Mouse (Mus musculus): ENCODE results near the gene Impg2.

The Impg2 gene

DNA sequence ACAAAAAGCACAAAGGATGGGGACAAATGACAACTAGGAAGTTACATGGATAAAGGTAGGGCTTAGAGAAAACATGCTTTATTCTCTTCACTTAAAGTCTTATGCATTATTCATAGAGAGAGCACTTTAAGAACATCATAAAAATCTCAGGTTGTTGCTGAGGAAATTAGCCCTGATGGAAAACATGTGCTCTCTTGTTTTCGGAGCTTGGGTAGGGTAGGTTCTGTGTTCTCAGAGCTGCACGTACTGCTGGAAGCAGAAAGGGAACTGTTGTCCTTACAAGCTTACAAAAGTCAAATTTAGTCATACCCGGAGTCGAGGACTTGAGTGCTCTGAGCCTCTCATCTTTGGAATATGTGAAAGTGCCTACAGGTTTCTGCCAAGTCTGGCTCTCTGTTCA lies 98.9 kb downstream of the Impg2 start:
- DNase-seq (ENCODE audit: low read depth, low spot score), result no peak

DNA sequence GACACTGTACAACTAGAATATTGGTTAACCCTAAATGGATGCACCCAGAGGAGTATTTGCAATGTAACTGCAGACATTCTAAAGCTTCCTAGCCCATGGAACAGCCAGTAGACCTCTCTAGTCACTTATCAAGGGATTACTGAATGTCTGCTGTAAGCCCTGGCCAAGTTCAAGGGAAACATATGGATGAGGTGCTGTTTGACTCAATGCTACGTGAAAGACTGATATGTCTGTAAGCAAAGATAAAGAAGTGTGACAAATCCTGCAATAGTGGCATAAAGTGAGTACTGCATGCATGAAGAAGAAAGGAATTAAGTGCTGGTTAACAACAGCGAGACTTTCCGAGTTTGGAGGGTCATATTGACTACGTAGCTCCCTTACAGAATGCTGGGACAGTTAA lies 100.1 kb downstream of the Impg2 start:
- DNase-seq (ENCODE audit: low read depth, low spot score), result no peak

DNA sequence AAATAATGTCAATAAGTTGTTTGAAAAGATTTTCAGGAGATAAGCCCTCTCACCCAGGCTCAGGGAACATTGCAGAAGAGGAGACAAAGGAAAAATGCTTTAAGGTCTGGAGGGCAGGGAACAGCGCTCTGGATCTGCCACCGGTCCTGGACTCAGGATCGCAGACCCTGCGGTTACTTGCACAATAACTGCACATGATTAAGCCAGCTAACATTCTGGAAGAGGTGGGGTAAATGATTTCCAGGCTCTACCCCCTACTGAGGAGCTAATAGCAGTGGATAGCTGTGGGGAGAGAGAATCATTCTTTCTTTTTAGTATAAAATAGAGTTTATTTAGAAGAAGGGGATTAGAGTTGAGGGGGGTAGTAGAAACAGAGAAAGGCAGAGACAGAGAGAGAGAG lies 103.5 kb downstream of the Impg2 start:
- no peak for DNase-seq (ENCODE audit: low read depth, low spot score)

DNA sequence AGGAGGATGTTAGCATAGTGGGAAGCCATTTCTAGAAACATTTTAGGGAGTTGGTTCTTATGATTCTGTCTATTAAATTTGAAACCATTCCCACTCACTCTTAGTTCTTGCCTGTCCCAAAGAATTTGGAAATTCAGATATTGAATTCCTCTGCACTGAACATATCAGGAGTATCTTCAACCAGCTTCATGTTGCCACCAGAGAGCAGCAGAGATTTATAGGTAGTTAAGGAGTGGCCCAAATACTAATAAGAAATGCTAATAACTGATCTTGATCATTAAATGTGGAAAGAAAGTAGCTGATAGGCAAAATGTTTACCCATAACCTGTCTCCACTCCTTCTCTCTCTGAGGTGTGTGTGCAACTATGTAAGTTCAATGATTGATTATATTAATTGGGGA lies 107.2 kb downstream of the Impg2 start:
- DNase-seq (ENCODE audit: low read depth, low spot score), result no peak

Measured in embryo, embryonic 11.5 days (tissue).